Mouse (Mus musculus) limb, embryonic 12.5 days (tissue): ENCODE measurements at regions not wholly inside any gene's neighbourhood (a gene's known extent, or its start where the extent isn't known, plus 50 kb on each side); places are given as distances from the start of the nearest gene placed in this dataset.

Experiments used
- ATAC-seq: fragments of 200-750 bp; cut with Nextera tagmentation; 2 replicates; pipeline ENCODE4 v1.8.0; 2017; ENCODE audit warnings: low read depth, moderate TSS enrichment; ENCODE audit not compliant: insufficient number of reproducible peaks, insufficient read depth, low FRiP score, low TSS enrichment
- H3K27ac ChIP-seq: fragments of 300-500 bp; sonication (generic); 2 replicates; pipeline ENCODE4 v1.5.1; 2016; ENCODE audit warnings: mild to moderate bottlenecking, moderate library complexity
- H3K27me3 ChIP-seq: fragments of 300-500 bp; sonication (generic); 2 replicates; pipeline ENCODE4 v1.6.1; 2016; ENCODE audit warnings: mild to moderate bottlenecking, moderate library complexity
- H3K36me3 ChIP-seq: fragments of 300-500 bp; sonication (generic); 2 replicates; pipeline ENCODE4 v1.6.1; 2016; ENCODE audit warnings: mild to moderate bottlenecking, moderate library complexity
- H3K4me1 ChIP-seq: fragments of 300-500 bp; sonication (generic); replicated peaks from 2 replicates; pipeline ENCODE4 v1.6.1; 2016
- H3K4me2 ChIP-seq: fragments of 300-500 bp; sonication (generic); 2 replicates; pipeline ENCODE4 v1.6.1; 2016; ENCODE audit warnings: mild to moderate bottlenecking, moderate library complexity
- H3K4me3 ChIP-seq: fragments of 300-500 bp; sonication (generic); replicated peaks from 2 replicates; pipeline ENCODE4 v1.5.1; 2016; ENCODE audit warnings: mild to moderate bottlenecking
- H3K9ac ChIP-seq: fragments of 300-500 bp; sonication (generic); replicated peaks from 2 replicates; pipeline ENCODE4 v1.6.1; 2016; ENCODE audit warnings: mild to moderate bottlenecking, moderate library complexity
- H3K9me3 ChIP-seq: fragments of 300-500 bp; sonication (generic); 2 replicates; pipeline ENCODE4 v1.6.1; 2016; ENCODE audit warnings: mild to moderate bottlenecking, moderate library complexity
- whole genome bisulfite sequencing: fragments of 180-500 bp; shearing (Covaris S2); methylation state at CpG from one replicate; pipeline ENCODE4 v1.1.7; 2016; 5-methylcytosine and 5-hydroxymethylcytosine counted together

GRCm38 (mm10) chr3:148159059-148159458 is 831.3 kb downstream of the Adgrl2 start:
- Histone ChIP-seq H3K4me3 (no peak overlapping the region), H3K4me2 (no peak overlapping the region), H3K36me3 (no peaks in the 10 kb centered on the region), H3K4me1 (no peaks in the 10 kb centered on the region), H3K27me3 (no peaks in the 10 kb centered on the region), H3K9ac (no peak overlapping the region), H3K9me3 (no peaks in the 10 kb centered on the region), H3K27ac (no peak overlapping the region)
- no peak for ATAC-seq
- WGBS = 74% methylated on average over 3 of the region's 3 CpGs

GRCm38 (mm10) chr3:148158533-148158932 is 831.8 kb downstream of the Adgrl2 start:
- Histone ChIP-seq H3K27ac (no peak overlapping the region), H3K4me2 (no peak overlapping the region), H3K27me3 (no peaks in the 10 kb centered on the region), H3K36me3 (no peaks in the 10 kb centered on the region), H3K4me1 (no peaks in the 10 kb centered on the region), H3K4me3 (no peak overlapping the region), H3K9me3 (no peaks in the 10 kb centered on the region), H3K9ac (no peak overlapping the region)
- WGBS = 86% methylated on average over 2 of the region's 2 CpGs
- no peak for ATAC-seq

GRCm38 (mm10) chr3:148143776-148144175 is 846.6 kb downstream of the Adgrl2 start:
- Histone ChIP-seq H3K9me3 (no peaks in the 10 kb centered on the region), H3K4me2 (no peak overlapping the region), H3K4me1 (no peaks in the 10 kb centered on the region), H3K9ac (no peak overlapping the region), H3K27ac (no peak overlapping the region), H3K36me3 (no peaks in the 10 kb centered on the region), H3K27me3 (no peaks in the 10 kb centered on the region), H3K4me3 (no peak overlapping the region)
- 89% methylated on average over 2 of the region's 2 CpGs for WGBS
- ATAC-seq = no peak

GRCm38 (mm10) chr3:148136791-148137251 is 853.5 kb downstream of the Adgrl2 start:
- no peak overlapping the region for H3K4me3 ChIP-seq
- WGBS = 77% methylated on average over 3 of the region's 3 CpGs

GRCm38 (mm10) chr3:148134646-148135045 is 855.7 kb downstream of the Adgrl2 start:
- WGBS = 94% methylated on average over 2 of the region's 2 CpGs

More at GRCm38 (mm10) chr3:148136791-148137251, 853.5 kb downstream of the Adgrl2 start:
- H3K27me3 ChIP-seq = no peaks in the 10 kb centered on the region
- no peak overlapping the region for H3K9ac ChIP-seq
- no peak overlapping the region for H3K27ac ChIP-seq
- no peaks in the 10 kb centered on the region for H3K36me3 ChIP-seq
- no peaks in the 10 kb centered on the region for H3K4me1 ChIP-seq
- H3K4me2 ChIP-seq = no peak overlapping the region
- no peak for ATAC-seq
- H3K9me3 ChIP-seq = no peaks in the 10 kb centered on the region

GRCm38 (mm10) chr3:148115576-148115975 is 874.8 kb downstream of the Adgrl2 start:
- Histone ChIP-seq H3K27ac (no peak overlapping the region), H3K9ac (no peak overlapping the region), H3K4me1 (no peaks in the 10 kb centered on the region), H3K36me3 (no peaks in the 10 kb centered on the region), H3K27me3 (no peaks in the 10 kb centered on the region), H3K4me3 (no peak overlapping the region), H3K9me3 (peaks cover 28% of the 10 kb centered on the region; the same call in 1 of the 2 replicates), H3K4me2 (no peak overlapping the region)
- no peak for ATAC-seq

More at GRCm38 (mm10) chr3:148134646-148135045, 855.7 kb downstream of the Adgrl2 start:
- H3K9ac ChIP-seq = no peak overlapping the region
- H3K36me3 ChIP-seq = no peaks in the 10 kb centered on the region
- no peaks in the 10 kb centered on the region for H3K9me3 ChIP-seq
- H3K27ac ChIP-seq = no peak overlapping the region
- H3K4me3 ChIP-seq = no peak overlapping the region
- ATAC-seq = no peak
- no peaks in the 10 kb centered on the region for H3K4me1 ChIP-seq
- H3K4me2 ChIP-seq = no peak overlapping the region
- H3K27me3 ChIP-seq = no peaks in the 10 kb centered on the region

GRCm38 (mm10) chr3:148112204-148112603 is 878.2 kb downstream of the Adgrl2 start:
- no peaks in the 10 kb centered on the region for H3K36me3 ChIP-seq
- no peaks in the 10 kb centered on the region for H3K27me3 ChIP-seq
- no peak for ATAC-seq
- peaks cover 8% of the 10 kb centered on the region; the same call in 1 of the 2 replicates for H3K9me3 ChIP-seq
- H3K4me2 ChIP-seq = no peak overlapping the region
- H3K9ac ChIP-seq = no peak overlapping the region
- H3K4me1 ChIP-seq = no peaks in the 10 kb centered on the region
- H3K4me3 ChIP-seq = no peak overlapping the region
- H3K27ac ChIP-seq = no peak overlapping the region
- 81% methylated on average over 3 of the region's 3 CpGs for WGBS

GRCm38 (mm10) chr3:148107031-148107430 is 883.3 kb downstream of the Adgrl2 start:
- no peaks in the 10 kb centered on the region for H3K36me3 ChIP-seq
- 0 out of 2 replicates have a peak, but pooled peaks cover under 1% of the 10 kb centered on the region for H3K9me3 ChIP-seq
- no peak overlapping the region for H3K27ac ChIP-seq
- no peaks in the 10 kb centered on the region for H3K27me3 ChIP-seq
- H3K4me2 ChIP-seq = no peak overlapping the region
- H3K9ac ChIP-seq = no peak overlapping the region
- no peaks in the 10 kb centered on the region for H3K4me1 ChIP-seq
- no peak for ATAC-seq
- WGBS = 75% methylated on average over 1 of the region's 1 CpGs
- no peak overlapping the region for H3K4me3 ChIP-seq

- Histone ChIP-seq H3K9ac (no peak overlapping the region), H3K4me3 (no peak overlapping the region), H3K4me1 (no peaks in the 10 kb centered on the region), H3K4me2 (no peak overlapping the region), H3K27ac (no peak overlapping the region), H3K36me3 (no peaks in the 10 kb centered on the region), H3K9me3 (no peaks in the 10 kb centered on the region), H3K27me3 (no peaks in the 10 kb centered on the region)
- ATAC-seq = no peak
- WGBS = 93% methylated on average over 4 of the region's 4 CpGs
These were observed 896.4 kb downstream of the Adgrl2 start for GRCm38 (mm10) chr3:148093930-148094329.

- WGBS = 64% methylated on average over 2 of the region's 2 CpGs
- ATAC-seq = no peak
- no peak overlapping the region for H3K9ac ChIP-seq
These were observed 914.5 kb downstream of the Adgrl2 start for GRCm38 (mm10) chr3:148075841-148076240.

GRCm38 (mm10) chr3:148066701-148067100 is 923.7 kb downstream of the Adgrl2 start:
- Histone ChIP-seq H3K9me3 (no peaks in the 10 kb centered on the region), H3K4me3 (no peak overlapping the region), H3K27me3 (no peaks in the 10 kb centered on the region), H3K9ac (no peak overlapping the region), H3K4me1 (no peaks in the 10 kb centered on the region), H3K4me2 (no peak overlapping the region), H3K36me3 (no peaks in the 10 kb centered on the region), H3K27ac (no peak overlapping the region)
- no peak for ATAC-seq
- 16% methylated on average over 6 of the region's 6 CpGs for WGBS

More at GRCm38 (mm10) chr3:148075841-148076240, 914.5 kb downstream of the Adgrl2 start:
- Histone ChIP-seq H3K4me3 (no peak overlapping the region), H3K36me3 (no peaks in the 10 kb centered on the region), H3K4me2 (no peak overlapping the region), H3K9me3 (no peaks in the 10 kb centered on the region), H3K27ac (no peak overlapping the region), H3K4me1 (no peaks in the 10 kb centered on the region), H3K27me3 (no peaks in the 10 kb centered on the region)

GRCm38 (mm10) chr3:148056074-148056473 is 934.3 kb downstream of the Adgrl2 start:
- Histone ChIP-seq H3K36me3 (no peaks in the 10 kb centered on the region), H3K9ac (no peak overlapping the region), H3K9me3 (no peaks in the 10 kb centered on the region), H3K4me2 (no peak overlapping the region), H3K27me3 (no peaks in the 10 kb centered on the region), H3K4me3 (no peak overlapping the region), H3K4me1 (0 out of 2 replicates have a peak, but pooled peaks cover 5% of the 10 kb centered on the region), H3K27ac (no peak overlapping the region)
- WGBS = 54% methylated on average over 4 of the region's 4 CpGs
- no peak for ATAC-seq
